Mouse (Mus musculus) lung, adult 18-20 months (tissue): Measurements from ENCODE around the gene Fhdc1.
A peak's percentile ranks its signal among the peaks of the same experiment; 100 is the strongest.

Experiments
- DNase-seq, 2 experiments: peaks; one replicate each; pipeline ENCODE4 v3.0.0; 2022; ENCODE audit warnings: mixed read lengths in 2 of 2

The Fhdc1 gene

GRCm38 (mm10) chr3:84480006-84480897 is at the start of gene Fhdc1:
TSS of gene Fhdc1 (minus strand) at chr3:84480429.
- peak; percentile 79 to 86 for DNase-seq

DNA sequence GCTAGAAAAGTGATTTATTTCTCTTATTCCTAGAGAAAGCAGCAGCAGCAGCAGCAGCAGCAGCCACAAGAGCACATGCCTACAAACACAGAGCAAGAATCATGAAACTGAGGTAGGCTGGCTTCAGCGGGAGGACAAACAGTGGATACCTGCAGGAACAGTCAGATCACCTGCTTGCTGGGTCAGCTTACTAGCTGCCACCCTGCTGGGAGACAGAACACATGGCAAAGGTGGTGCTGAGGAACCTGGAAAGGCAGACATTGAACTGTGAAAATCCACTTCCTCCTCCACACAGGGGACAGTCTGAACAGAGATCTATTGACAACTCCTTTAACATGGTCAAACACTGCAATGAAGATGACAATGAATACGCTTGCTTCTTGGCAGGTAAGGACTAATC is 48.8 kb upstream of the Fhdc1 start:
- DNase-seq, result no peak

DNA sequence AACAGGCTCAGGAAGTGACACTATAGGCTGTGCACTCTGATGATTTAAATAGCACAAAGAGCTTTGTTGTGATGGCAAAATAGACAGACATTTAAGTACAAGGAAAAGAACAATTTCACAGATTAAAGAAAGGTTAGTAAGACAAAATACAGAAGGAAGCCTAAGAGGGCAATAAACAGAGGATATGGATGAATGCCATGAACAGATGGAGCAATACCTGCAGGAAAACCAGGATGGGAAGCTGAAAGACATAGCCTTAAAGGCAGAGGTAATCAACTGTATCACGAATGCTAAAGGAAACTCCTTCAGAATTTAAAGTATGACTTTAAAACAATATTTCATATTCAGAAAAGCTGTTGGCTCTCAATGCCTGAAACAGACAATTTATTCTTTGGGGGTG is 44.7 kb upstream of the Fhdc1 start:
- no peak for DNase-seq

- no peak for DNase-seq
Observed at GRCm38 (mm10) chr3:84516163-84516562, 35.9 kb upstream of the Fhdc1 start.

DNA sequence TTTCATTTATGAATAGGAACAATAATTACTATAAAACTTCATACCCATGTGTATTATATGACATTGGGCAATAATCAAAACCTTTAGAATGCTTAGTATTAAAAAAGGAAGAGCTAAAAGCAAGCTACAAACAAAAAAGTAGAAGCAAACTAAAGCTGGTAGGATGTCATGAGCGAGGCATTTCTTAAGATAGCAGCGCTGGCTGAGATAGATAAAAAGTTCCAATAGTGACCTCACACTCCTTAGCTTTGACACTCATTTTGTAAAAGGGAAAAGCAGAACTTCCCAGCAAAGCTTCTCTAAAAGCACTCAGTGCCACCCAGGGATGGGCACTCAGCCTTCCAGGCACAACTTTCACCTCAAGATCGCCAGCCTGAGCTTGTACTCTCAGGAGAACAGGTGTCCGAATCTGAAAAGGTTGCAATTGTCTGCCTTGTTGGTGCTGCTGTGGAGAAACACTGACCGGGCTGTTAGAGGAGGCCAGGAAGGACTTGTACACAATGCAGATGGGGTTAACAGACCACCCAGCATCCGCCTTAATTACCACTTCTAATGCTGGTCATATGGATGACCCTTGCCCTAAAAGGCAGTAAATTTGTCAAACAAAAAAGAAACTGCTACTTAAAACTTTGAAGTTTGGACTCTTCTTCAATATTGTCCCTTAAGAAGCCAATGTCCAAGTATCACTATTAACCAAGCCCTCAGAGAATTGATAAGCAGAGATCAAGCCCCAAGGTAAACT is 32.7 kb upstream of the Fhdc1 start:
- DNase-seq, result no peak

DNA sequence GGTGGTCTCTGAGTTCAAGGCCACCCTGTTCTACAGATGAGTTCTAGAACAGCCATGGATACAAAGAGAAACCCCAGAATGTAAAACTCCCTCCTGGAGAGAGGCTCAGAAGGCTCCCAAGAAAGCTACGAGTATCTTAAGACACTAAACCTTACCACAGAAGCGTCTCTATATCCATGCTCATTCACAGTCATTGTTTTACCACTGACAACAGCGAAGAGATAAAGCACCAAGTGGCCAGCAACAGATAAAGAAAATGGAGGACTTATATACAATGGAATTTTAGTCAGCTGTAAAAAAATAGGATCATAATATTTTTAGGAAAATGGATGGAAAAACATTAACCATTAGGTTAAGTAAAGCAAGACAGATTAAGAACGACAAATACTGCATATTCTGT is 25.0 kb upstream of the Fhdc1 start:
- no peak for DNase-seq

DNA sequence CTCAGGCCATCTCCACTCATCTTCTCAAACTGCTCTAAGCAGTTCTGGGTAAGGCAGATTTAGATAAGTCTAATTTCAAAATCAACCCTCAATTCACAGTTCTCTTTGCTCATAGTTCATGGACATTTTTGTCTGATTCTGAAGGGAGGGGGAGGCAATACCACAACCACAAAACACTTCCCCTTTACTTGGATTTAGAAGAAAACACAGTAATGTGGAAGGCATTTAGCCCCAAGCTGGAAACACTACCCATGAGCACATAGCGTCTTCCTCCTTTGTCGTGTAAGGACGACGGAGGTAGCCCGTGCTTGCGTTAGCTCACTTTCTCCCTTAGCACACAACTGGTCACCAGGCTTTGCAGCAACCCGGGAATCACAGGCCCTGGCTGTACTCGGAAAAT is 24.1 kb upstream of the Fhdc1 start:
- no peak for DNase-seq

DNA sequence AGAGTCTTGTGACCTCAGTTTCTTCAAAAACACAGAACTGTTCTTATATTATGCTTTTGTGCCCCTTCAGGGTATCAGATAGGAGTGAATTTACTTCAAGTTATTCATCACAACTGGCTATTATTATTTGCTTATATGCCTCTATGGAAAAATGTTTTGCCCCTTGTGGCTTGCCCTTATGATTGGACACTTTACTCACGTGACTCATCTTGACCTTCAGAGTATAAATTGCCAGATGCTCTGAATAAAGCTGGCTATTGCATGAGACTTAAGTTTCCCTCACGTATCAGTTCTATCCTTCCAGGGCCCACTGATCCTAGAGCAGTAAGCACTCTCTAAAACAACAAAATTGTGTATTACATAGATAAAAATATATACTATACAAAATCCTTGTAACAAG is 21.9 kb upstream of the Fhdc1 start:
- no peak for DNase-seq

GRCm38 (mm10) chr3:84500491-84500890 is 20.3 kb upstream of the Fhdc1 start:
- peak in 1 of 2 experiments; percentile 25 for DNase-seq

DNA sequence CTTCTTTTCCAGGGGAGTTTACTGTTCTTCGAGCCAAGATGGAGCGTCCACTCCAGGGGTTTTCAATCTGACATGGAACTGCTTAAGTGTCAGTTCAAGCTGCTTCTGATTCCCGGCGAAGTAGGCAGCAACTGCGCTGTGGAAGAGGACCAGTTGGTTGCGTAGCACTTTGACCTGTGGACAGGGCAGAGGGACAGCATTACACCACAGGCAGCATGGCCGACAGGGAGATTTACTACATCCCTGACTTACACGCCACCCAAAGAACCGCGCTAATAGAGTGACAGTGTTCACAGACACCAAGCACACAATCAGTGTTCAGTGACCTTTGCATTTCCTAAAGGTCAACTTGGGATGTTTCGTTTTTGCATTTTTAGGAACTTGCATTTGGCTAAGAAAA is 17.5 kb upstream of the Fhdc1 start:
- DNase-seq, result no peak

DNA sequence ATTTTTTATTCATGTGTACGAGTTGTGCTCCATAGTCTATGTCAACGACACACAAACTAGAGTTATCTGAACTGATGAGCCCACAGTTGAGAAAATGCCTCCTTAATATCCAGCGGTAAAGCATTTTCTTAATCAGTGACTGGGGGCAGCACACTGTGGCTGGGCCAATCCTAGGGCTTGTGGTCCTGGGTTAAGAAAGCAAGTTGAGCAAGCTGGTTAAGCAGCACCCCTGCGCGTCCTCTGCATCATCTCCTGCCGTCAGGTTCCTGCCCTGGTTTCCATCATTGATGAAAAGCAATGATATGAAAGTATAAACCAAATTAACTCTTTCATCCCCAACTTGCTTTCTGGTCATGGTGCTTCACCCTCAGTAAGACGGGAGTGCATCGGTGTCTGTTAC is 12.4 kb upstream of the Fhdc1 start:
- DNase-seq, result no peak

GRCm38 (mm10) chr3:84492148-84492547 is 11.9 kb upstream of the Fhdc1 start:
- DNase-seq, result peak in 1 of 2 experiments; percentile 54

DNA sequence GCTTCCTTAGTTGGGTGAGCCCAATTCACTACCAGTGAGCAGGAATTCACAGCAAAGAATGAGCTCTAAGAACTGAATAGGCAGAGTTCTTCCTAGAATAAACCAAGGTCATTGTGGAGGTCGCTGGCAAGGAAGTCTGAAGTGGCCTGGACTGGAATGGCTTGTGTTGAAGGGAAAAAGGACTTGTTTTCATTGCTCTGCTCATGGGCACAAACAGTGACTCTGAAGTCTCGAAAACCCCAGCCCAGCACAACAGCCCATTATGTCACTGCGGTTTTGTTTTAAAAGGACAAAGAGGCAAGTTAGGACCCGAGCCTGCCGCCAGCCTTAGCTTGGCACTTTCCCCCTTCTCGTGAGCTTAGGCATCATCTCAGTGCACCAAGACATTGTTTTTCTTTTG is 8.5 kb upstream of the Fhdc1 start:
- peak in 1 of 2 experiments; percentile 46 for DNase-seq

GRCm38 (mm10) chr3:84484891-84485290 is 4.7 kb upstream of the Fhdc1 start:
- peak in 1 of 2 experiments; percentile 46 for DNase-seq

DNA sequence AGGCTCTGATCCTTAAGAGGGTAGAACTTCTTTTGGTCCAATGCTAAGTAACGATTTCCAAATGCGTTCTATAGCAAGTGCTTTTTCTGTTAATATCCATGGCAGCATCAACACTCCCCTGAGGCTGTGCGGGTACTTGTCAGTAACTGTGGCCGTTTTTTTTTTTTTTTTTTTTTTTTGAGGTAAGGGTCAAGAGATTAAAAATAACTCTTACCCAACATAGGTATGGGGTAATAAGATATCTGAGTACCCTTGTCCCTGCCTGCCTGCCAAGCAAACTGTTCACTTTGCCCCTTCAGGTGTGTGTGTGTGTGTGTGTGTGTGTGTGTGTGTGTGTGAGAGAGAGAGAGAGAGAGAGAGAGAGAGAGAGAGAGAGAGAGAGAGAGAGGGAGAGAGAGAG is 4.1 kb upstream of the Fhdc1 start:
- peak; percentile 54 to 63 for DNase-seq

DNA sequence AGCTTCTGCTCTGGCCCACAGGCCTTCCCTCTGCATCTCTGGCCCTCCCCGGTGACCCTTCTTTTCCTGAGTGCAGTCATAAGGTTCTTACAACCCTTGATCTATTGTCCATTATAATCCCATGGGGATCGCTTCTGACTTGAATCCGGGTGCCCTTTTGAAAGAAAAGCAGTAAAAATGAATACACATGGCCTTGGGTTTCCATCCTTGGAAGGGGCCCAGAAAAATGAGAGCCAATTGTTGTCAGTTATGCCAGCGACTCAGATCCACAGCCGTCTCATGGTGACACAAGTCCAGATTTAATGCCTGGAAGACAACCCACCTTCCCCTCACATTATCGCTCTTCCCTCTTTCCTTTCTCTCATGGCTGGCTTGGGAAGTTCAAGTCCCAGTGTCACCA is 1.9 kb upstream of the Fhdc1 start:
- DNase-seq, result no peak

DNA sequence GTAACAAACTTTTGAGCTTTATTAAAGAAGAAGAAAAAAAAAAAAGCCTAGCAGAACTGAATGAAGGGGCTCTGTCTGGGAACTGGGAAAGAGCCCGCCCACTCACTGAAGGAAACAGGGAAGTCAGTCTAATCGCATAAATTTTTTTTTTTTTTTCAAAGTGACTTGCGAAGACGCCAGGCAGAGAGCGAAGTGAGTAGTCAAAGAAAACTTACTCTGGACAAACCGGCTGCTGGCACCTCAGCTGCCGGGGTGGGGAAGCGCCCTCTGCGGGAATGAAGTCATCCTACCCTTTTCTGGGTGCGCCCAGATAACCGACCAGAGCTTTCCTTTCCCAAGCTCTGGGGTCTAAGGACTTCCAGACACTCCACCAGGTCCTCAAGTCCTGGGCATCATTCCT is 875 bp upstream of the Fhdc1 start:
- peak; percentile 72 to 80 for DNase-seq

- DNase-seq, result peak; percentile 66 to 79
Observed at GRCm38 (mm10) chr3:84479293-84480005, 780 bp downstream of the Fhdc1 start.

- no peak for DNase-seq
Observed at GRCm38 (mm10) chr3:84478896-84479292, 1.3 kb downstream of the Fhdc1 start.

DNA sequence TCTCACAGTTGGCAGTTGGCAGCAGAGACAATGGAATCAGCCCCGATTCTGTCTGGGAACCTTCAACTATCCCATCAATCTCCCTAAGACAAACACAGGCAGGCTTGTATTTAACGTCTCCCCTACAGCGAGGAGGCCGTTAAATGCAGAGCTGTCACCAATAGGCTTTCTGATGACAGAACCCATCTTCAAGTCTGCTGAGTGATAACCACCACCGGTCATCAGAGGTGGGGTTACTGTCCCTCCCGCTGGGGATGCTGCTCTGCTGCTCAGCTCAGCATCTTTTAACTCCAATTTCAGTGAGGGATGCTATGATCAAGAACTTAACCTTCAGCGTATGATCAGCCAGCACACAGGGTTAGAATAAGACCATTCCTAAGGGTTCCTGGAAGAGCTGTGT is 2.0 kb downstream of the Fhdc1 start:
- no peak for DNase-seq

DNA sequence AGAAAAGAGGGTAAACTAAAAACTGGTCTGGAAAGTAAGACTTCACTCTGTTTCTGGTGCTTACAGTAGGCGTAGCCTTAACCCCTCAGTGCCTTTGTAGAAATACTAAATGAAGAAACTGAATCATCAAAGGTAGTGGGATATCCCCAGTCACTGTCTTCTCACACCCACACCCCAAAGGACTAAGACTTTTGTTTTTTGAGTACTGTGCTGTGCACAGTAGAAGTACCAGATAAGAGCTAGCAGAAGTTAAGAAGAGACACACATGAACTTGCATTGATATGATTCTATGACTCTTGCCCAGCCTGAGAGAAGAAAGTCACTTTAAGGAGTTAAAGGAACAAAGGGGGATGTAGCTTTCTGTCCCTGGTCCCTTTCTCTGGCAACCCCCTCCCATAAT is 2.7 kb downstream of the Fhdc1 start:
- no peak for DNase-seq

GRCm38 (mm10) chr3:84474981-84475775 is 5.1 kb downstream of the Fhdc1 start:
- DNase-seq, result no peak

- no peak for DNase-seq
Observed at GRCm38 (mm10) chr3:84474398-84474797, 5.8 kb downstream of the Fhdc1 start.
